Mouse (Mus musculus) kidney, adult 2 months (tissue): Measurements from ENCODE around the gene Cblc.
A peak's percentile ranks its signal among the peaks of the same experiment; 100 is the strongest.

Experiments
- CTCF ChIP-seq: fragments of 200-500 bp; conservative IDR thresholded peaks from 2 replicates; pipeline ENCODE4 v1.5.1; 2011; ENCODE audit warnings: low read depth, mild to moderate bottlenecking, control low read depth, low read length, moderate library complexity, mixed read lengths; ENCODE audit not compliant: insufficient read depth, insufficient read length
- POLR2A ChIP-seq: fragments of 200-500 bp; IDR thresholded peaks from one replicate; pipeline ENCODE4 v1.6.1; 2011; ENCODE audit warnings: low read depth, low read length, control low read depth

GRCm38 (mm10) chr7:19802995-19803394 lies 6.4 kb upstream of the Cblc start:
- TF ChIP-seq POLR2A, result no peak
- TF ChIP-seq CTCF, result peak; percentile 97
